Comparison of ENCODE assay signal across 11 mouse cellular contexts in genomic region chr2:150689223-150689800, GRCm38 (mm10). TPM values are rescaled to one million over a fixed set of nuclear protein-coding genes. Genes with fewer than 3 reads are reported as not detected.
DNase-seq lines count a peak whose midpoint lies in the region; ATAC-seq and TF ChIP-seq lines count a peak whose summit lies in the region.
"Had no signal": no experiment of that assay in that cellular context is flagged by ENCODE, and none has a peak within 500 bp of the region (broad histone marks: within the 10 kb centered on the region; RNA-seq: fewer than 3 reads in every experiment).

TSS of gene Vsx1 (minus strand) at chr2:150689360.

- TF ChIP-seq CTCF in forebrain, postnatal 0 days (IDR thresholded peaks at IDR 0.05; ENCODE audit: low read depth) = no peak

- H3K4me2 ChIP-seq in lung, embryonic 15.5 days = peak within 1 kb of the TSS; percentile 55
- peak within 1 kb of the TSS; percentile 61 for H3K4me2 ChIP-seq in forebrain, postnatal 0 days (ENCODE audit: low read depth)
- peak within 1 kb of the TSS; percentile 82 for H3K4me2 ChIP-seq in limb, embryonic 15.5 days
- peak within 1 kb of the TSS; percentile 55 for H3K4me2 ChIP-seq in stomach, embryonic 15.5 days

- H3K9me3 ChIP-seq in lung, embryonic 15.5 days = no peaks in the 10 kb centered on the region
- H3K9me3 ChIP-seq in forebrain, postnatal 0 days (ENCODE audit: low read length) = no peaks in the 10 kb centered on the region
- no peaks in the 10 kb centered on the region for H3K9me3 ChIP-seq in limb, embryonic 15.5 days
- no peaks in the 10 kb centered on the region for H3K9me3 ChIP-seq in stomach, embryonic 15.5 days

- H3K4me3 ChIP-seq in lung, embryonic 15.5 days = peak within 1 kb of the TSS; percentile 28
- peak within 1 kb of the TSS; percentile 35 for H3K4me3 ChIP-seq in forebrain, postnatal 0 days (ENCODE audit: low read depth, low read length)
- peak within 1 kb of the TSS; percentile 41 for H3K4me3 ChIP-seq in limb, embryonic 15.5 days
- H3K4me3 ChIP-seq in stomach, embryonic 15.5 days (replicated peaks) = peak within 1 kb of the TSS; percentile 26

- H3K27ac ChIP-seq in lung, embryonic 15.5 days = no peak within 1 kb of the TSS
- H3K27ac ChIP-seq in forebrain, postnatal 0 days (ENCODE audit: low read depth, low read length) = no peak within 1 kb of the TSS
- H3K27ac ChIP-seq in limb, embryonic 15.5 days = no peak within 1 kb of the TSS
- no peak within 1 kb of the TSS for H3K27ac ChIP-seq in stomach, embryonic 15.5 days
- H3K27ac ChIP-seq: liver, embryonic 14.5 days had no signal

- peaks cover 72% of the 10 kb centered on the region for H3K27me3 ChIP-seq in lung, embryonic 15.5 days
- H3K27me3 ChIP-seq in forebrain, postnatal 0 days (ENCODE audit: insufficient read depth, low read length) = peaks cover 43% of the 10 kb centered on the region
- H3K27me3 ChIP-seq in limb, embryonic 15.5 days = peaks cover 81% of the 10 kb centered on the region
- peaks cover 63% of the 10 kb centered on the region for H3K27me3 ChIP-seq in stomach, embryonic 15.5 days (replicated peaks)

- no peak for DNase-seq in lung, postnatal 14 days
- DNase-seq in forebrain, postnatal 0 days = no peak
- no peak for DNase-seq in right cerebral cortex, adult 2 months (ENCODE audit: low spot score in 2 of 2)
- no peak for DNase-seq in adrenal gland, postnatal 36 days
- no peak for DNase-seq in spleen, adult 12 weeks (ENCODE audit: low spot score)

- no peaks in the 10 kb centered on the region for H3K36me3 ChIP-seq in lung, embryonic 15.5 days
- H3K36me3 ChIP-seq in forebrain, postnatal 0 days (ENCODE audit: insufficient read depth) = no peaks in the 10 kb centered on the region
- H3K36me3 ChIP-seq in limb, embryonic 15.5 days = no peaks in the 10 kb centered on the region
- H3K36me3 ChIP-seq in stomach, embryonic 15.5 days = no peaks in the 10 kb centered on the region

- WGBS in lung, embryonic 15.5 days = 42% methylated on average over 16 of the region's 16 CpGs
- WGBS in forebrain, postnatal 0 days = 33% methylated on average over 16 of the region's 16 CpGs
- WGBS in limb, embryonic 15.5 days = 50% methylated on average over 16 of the region's 16 CpGs
- WGBS in stomach, embryonic 15.5 days = 44% methylated on average over 16 of the region's 16 CpGs

- ATAC-seq in lung, embryonic 15.5 days (ENCODE audit: borderline replicate concordance, extremely low read depth, low FRiP score, low TSS enrichment) = no peak
- ATAC-seq in forebrain, postnatal 0 days = peak; percentile 23; the same call in 1 of the 2 replicates
- no peak for ATAC-seq in limb, embryonic 15.5 days (ENCODE audit: insufficient number of reproducible peaks, low FRiP score, low TSS enrichment, low read depth)
- no peak for ATAC-seq in stomach, embryonic 15.5 days (ENCODE audit: insufficient read depth, low FRiP score, low read depth)

- no peak within 1 kb of the TSS for H3K9ac ChIP-seq in lung, embryonic 15.5 days
- H3K9ac ChIP-seq in forebrain, postnatal 0 days = peak within 1 kb of the TSS; percentile 23
- H3K9ac ChIP-seq in limb, embryonic 15.5 days = peak within 1 kb of the TSS; percentile 23; the same call in 1 of the 2 replicates
- no peak within 1 kb of the TSS for H3K9ac ChIP-seq in stomach, embryonic 15.5 days
- H3K9ac ChIP-seq: liver, embryonic 14.5 days had no signal

- peaks cover 8% of the 10 kb centered on the region; the same call in 1 of the 2 replicates for H3K4me1 ChIP-seq in lung, embryonic 15.5 days
- 0 out of 2 replicates have a peak, but pooled peaks cover 5% of the 10 kb centered on the region for H3K4me1 ChIP-seq in forebrain, postnatal 0 days (ENCODE audit: insufficient read depth)
- peaks cover 14% of the 10 kb centered on the region for H3K4me1 ChIP-seq in limb, embryonic 15.5 days
- H3K4me1 ChIP-seq in stomach, embryonic 15.5 days = 0 out of 2 replicates have a peak, but pooled peaks cover 8% of the 10 kb centered on the region

RNA-seq across cellular contexts. Expression of gene Vsx1, which starts in this region (rescaled TPM):
- not detected in 2 replicates for polyA plus RNA-seq in lung, embryonic 15.5 days (2015; fragmentation: Nextera tagmentation; extraction: Ambion mirVana)
- not detected in 2 replicates for total RNA-seq in forebrain, postnatal 0 days (2014; rRNA removed)
- polyA plus RNA-seq in forebrain, postnatal 0 days (2015; fragmentation: Nextera tagmentation; extraction: Ambion mirVana) = 0.06 and 0.13 TPM in 2 replicates
- not detected in 2 replicates for polyA plus RNA-seq in limb, embryonic 15.5 days (2015; fragmentation: Nextera tagmentation; extraction: Ambion mirVana)
- polyA plus RNA-seq in stomach, embryonic 15.5 days (2015; fragmentation: Nextera tagmentation; extraction: Ambion mirVana) = not detected in 2 replicates
- total RNA-seq in adrenal gland, postnatal 36 days (2021) = not detected
- total RNA-seq: gastrocnemius, postnatal 10 days had no signal
- polyA plus RNA-seq: cerebellum, adult 2 months; liver, embryonic 14.5 days had no signal

Comparison
In these comparisons a context has a peak if more than half of its experiments do, and no peak if none do; other contexts are left out.
1. Peak in ATAC-seq, H3K4me3 ChIP-seq, H3K9ac ChIP-seq and H3K4me2 ChIP-seq in forebrain, postnatal 0 days; RNA of the gene not detected or under 1 TPM.